Mouse (Mus musculus): Measurements from ENCODE around the gene Strada. TPM values are rescaled to one million over a fixed set of nuclear protein-coding genes. Genes with fewer than 3 reads are reported as not detected.

The Strada gene
- total RNA-seq, 2 experiments from 2014 or later = 32.0 to 34.3 TPM

- Histone ChIP-seq H3K4me3 (no peak overlapping the region), H3K27ac (no peak overlapping the region)
- DNase-seq (ENCODE audit: low spot score in 2 of 2) = no peak
- TF ChIP-seq CTCF (conservative IDR thresholded peaks at IDR 0.05) = no peak
Observed at GRCm38 (mm10) chr11:106125827-106126226, 76.1 kb downstream of the Strada start.

DNA sequence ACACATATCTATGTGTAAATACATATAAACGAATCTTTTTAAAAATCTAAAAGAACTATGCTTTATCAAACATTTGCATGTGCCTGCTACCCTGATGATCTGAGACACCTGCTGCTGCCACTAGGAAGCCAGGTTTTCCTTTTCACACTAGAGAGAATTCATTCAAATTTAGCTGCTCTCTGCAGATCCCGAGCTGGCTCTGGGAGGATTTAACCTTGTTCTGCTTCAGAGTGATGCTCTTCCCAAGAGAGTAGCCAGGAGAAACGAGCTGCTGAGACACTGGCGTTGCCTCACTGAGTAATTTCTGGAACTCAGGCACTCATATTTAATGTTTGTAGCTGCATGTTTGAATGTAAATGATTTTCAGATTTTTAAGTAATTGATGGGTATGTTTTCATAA is 77.2 kb downstream of the Strada start:
- no peak for DNase-seq (ENCODE audit: low spot score in 2 of 2)
- TF ChIP-seq CTCF (conservative IDR thresholded peaks at IDR 0.05) = no peak
- no peak overlapping the region for H3K27ac ChIP-seq
- H3K4me3 ChIP-seq = no peak overlapping the region

- TF ChIP-seq CTCF (conservative IDR thresholded peaks at IDR 0.05) = no peak
- H3K4me3 ChIP-seq = no peak overlapping the region
- peak overlapping the region; percentile 49; the same call in 1 of the 2 replicates for H3K27ac ChIP-seq
- DNase-seq (ENCODE audit: low spot score in 2 of 2) = no peak
Observed at GRCm38 (mm10) chr11:106122736-106123135, 79.2 kb downstream of the Strada start.

- no peak for TF ChIP-seq CTCF (conservative IDR thresholded peaks at IDR 0.05)
Observed at GRCm38 (mm10) chr11:106122221-106122620, 79.7 kb downstream of the Strada start.

More at GRCm38 (mm10) chr11:106122221-106122620, 79.7 kb downstream of the Strada start:
- no peak overlapping the region for H3K4me3 ChIP-seq
- H3K27ac ChIP-seq = peak overlapping the region; percentile 49
- DNase-seq (ENCODE audit: low spot score in 2 of 2) = no peak

Other genes starting within 250 kb of the Strada start
- gene Cyb561, start 248.8 kb downstream of the Strada start, total RNA-seq (2021) = 10 to 100 TPM; 47.3 to 49.6 TPM
- 1 to 10 TPM; 6.4 to 6.8 TPM for gene Ace, start 234.2 kb downstream of the Strada start, total RNA-seq (2021)
- gene Ace3, start 207.5 kb downstream of the Strada start, total RNA-seq (2021) = not detected
- 1 to 10 TPM; 1.1 to 1.4 TPM for gene Kcnh6, start 194.0 kb downstream of the Strada start, total RNA-seq (2021)
- 100 to 1,000 TPM; 138 to 143 TPM for gene Dcaf7, start 165.3 kb downstream of the Strada start, total RNA-seq (2021)
- 10 to 100 TPM; 20.4 to 21.3 TPM for gene Taco1, start 136.1 kb downstream of the Strada start, total RNA-seq (2021)
- gene Map3k3, start 117.6 kb downstream of the Strada start, total RNA-seq (2021) = 10 to 100 TPM; 31.5 to 33.0 TPM
- not detected for gene Gm10840, start 41.3 kb downstream of the Strada start, total RNA-seq (2021)
- 100 to 1,000 TPM; 153 TPM for gene Limd2, start 41.3 kb downstream of the Strada start, total RNA-seq (2021)
- 10 to 100 TPM; 89.8 to 98.2 TPM for gene Ccdc47, start 14.2 kb upstream of the Strada start, total RNA-seq (2021)
- gene Ddx42, start 14.8 kb upstream of the Strada start, total RNA-seq (2021) = 10 to 100 TPM; 69.8 to 71.1 TPM
- gene Ftsj3, start 53.9 kb upstream of the Strada start, total RNA-seq (2021) = 10 to 100 TPM; 33.5 to 36.1 TPM
- gene Psmc5, start 54.0 kb upstream of the Strada start, total RNA-seq (2021) = 100 to 1,000 TPM; 160 to 176 TPM
- gene Smarcd2, start 70.8 kb upstream of the Strada start, total RNA-seq (2021) = 10 to 100 TPM; 32.8 to 34.4 TPM
- under 1 TPM; 0.15 to 0.34 TPM for gene Tcam1, start 74.5 kb upstream of the Strada start, total RNA-seq (2021)
- gene Gh, start 99.7 kb upstream of the Strada start, total RNA-seq (2021) = not detected
- gene Cd79b, start 112.6 kb upstream of the Strada start, total RNA-seq (2021) = not detected
- not detected for gene Scn4a, start 151.1 kb upstream of the Strada start, total RNA-seq (2021)
- not detected for gene Prr29, start 163.3 kb upstream of the Strada start, total RNA-seq (2021)
- gene Icam2, start 185.9 kb upstream of the Strada start, total RNA-seq (2021) = 1 to 10 TPM; 2.1 to 2.2 TPM

Measured in layer of hippocampus, adult 2 months (tissue).